Mouse (Mus musculus) kidney, embryonic 14.5 days (tissue): Measurements from ENCODE around the gene Chst15. TPM values are rescaled to one million over a fixed set of nuclear protein-coding genes. Genes with fewer than 3 reads are reported as not detected.

Experiments used
- ATAC-seq: fragments of 200-750 bp; cut with Nextera tagmentation; 2 replicates; pipeline ENCODE4 v1.8.0; 2017; ENCODE audit warnings: moderate number of reproducible peaks, mild to moderate bottlenecking, moderate TSS enrichment, moderate library complexity; ENCODE audit not compliant: low FRiP score, low TSS enrichment
- H3K27ac ChIP-seq: fragments of 300-500 bp; sonication (generic); 2 replicates; pipeline ENCODE4 v1.5.1; 2014; ENCODE audit warnings: low read depth, mild to moderate bottlenecking, low read length, moderate library complexity, mixed read lengths
- H3K27me3 ChIP-seq: fragments of 300-500 bp; sonication (generic); 2 replicates; pipeline ENCODE4 v1.6.1; 2014; ENCODE audit warnings: mild to moderate bottlenecking, low read length; ENCODE audit not compliant: control insufficient read depth, insufficient read depth
- H3K36me3 ChIP-seq: fragments of 300-500 bp; sonication (generic); 2 replicates; pipeline ENCODE4 v1.6.1; 2014; ENCODE audit warnings: low read length, mixed read lengths; ENCODE audit not compliant: control insufficient read depth, insufficient read depth
- H3K4me1 ChIP-seq: fragments of 300-500 bp; sonication (generic); 2 replicates; pipeline ENCODE4 v1.6.1; 2014; ENCODE audit warnings: low read length, mixed read lengths; ENCODE audit not compliant: control insufficient read depth, insufficient read depth
- H3K4me2 ChIP-seq: fragments of 300-500 bp; sonication (generic); replicated peaks from 2 replicates; pipeline ENCODE4 v1.6.1; 2014; ENCODE audit warnings: low read depth, mild to moderate bottlenecking, low read length
- H3K4me3 ChIP-seq: fragments of 300-500 bp; sonication (generic); 2 replicates; pipeline ENCODE4 v1.5.1; 2014; ENCODE audit warnings: mild to moderate bottlenecking, low read length
- H3K9ac ChIP-seq: fragments of 300-500 bp; sonication (generic); 2 replicates; pipeline ENCODE4 v1.6.1; 2014; ENCODE audit warnings: low read depth, mild to moderate bottlenecking, low read length, moderate library complexity
- H3K9me3 ChIP-seq: fragments of 300-500 bp; sonication (generic); 2 replicates; pipeline ENCODE4 v1.6.1; 2016; ENCODE audit warnings: low read length; ENCODE audit not compliant: control insufficient read depth
- WGBS: fragments of 180-500 bp; shearing (Covaris S2); extraction: QIAGEN DNeasy Blood & Tissue Kit; methylation state at CpG from one replicate; pipeline ENCODE4 v1.1.7; 2014; 5-methylcytosine and 5-hydroxymethylcytosine counted together
- polyA plus RNA-seq: library from polyadenylated mRNA; unstranded; fragments of >200 nt; fragmentation: Nextera tagmentation; extraction: Ambion mirVana; gene quantifications from 2 replicates; pipeline ENCODE4 v1.2.1, GENCODE M21; 2014

The Chst15 gene
- polyA plus RNA-seq, 1 experiment from 2014 or later = 18.8 TPM

GRCm38 (mm10) chr7:132282161-132282560 is 34.9 kb downstream of the Chst15 start:
- Histone ChIP-seq H3K4me1 (peaks cover 55% of the 10 kb centered on the region), H3K4me3 (no peak overlapping the region), H3K36me3 (no peaks in the 10 kb centered on the region), H3K27me3 (no peaks in the 10 kb centered on the region), H3K9ac (no peak overlapping the region), H3K4me2 (no peak overlapping the region), H3K9me3 (no peaks in the 10 kb centered on the region), H3K27ac (no peak overlapping the region)
- no peak for ATAC-seq
- 78% methylated on average over 3 of the region's 3 CpGs for WGBS

GRCm38 (mm10) chr7:132281753-132282152 is 35.3 kb downstream of the Chst15 start:
- ATAC-seq = no peak
- Histone ChIP-seq H3K36me3 (no peaks in the 10 kb centered on the region), H3K9me3 (no peaks in the 10 kb centered on the region), H3K4me3 (no peak overlapping the region), H3K27me3 (no peaks in the 10 kb centered on the region), H3K27ac (no peak overlapping the region), H3K4me1 (peaks cover 51% of the 10 kb centered on the region), H3K9ac (no peak overlapping the region), H3K4me2 (no peak overlapping the region)
- WGBS = 84% methylated on average over 4 of the region's 4 CpGs

- peaks cover 28% of the 10 kb centered on the region for H3K4me1 ChIP-seq
- H3K27ac ChIP-seq = no peak overlapping the region
Observed at GRCm38 (mm10) chr7:132278658-132279057, 38.4 kb downstream of the Chst15 start.

GRCm38 (mm10) chr7:132276287-132276686 is 40.7 kb downstream of the Chst15 start:
- no peak for ATAC-seq
- WGBS = 61% methylated on average over 5 of the region's 5 CpGs

More at GRCm38 (mm10) chr7:132278658-132279057, 38.4 kb downstream of the Chst15 start:
- H3K4me2 ChIP-seq = no peak overlapping the region
- no peak overlapping the region for H3K9ac ChIP-seq
- WGBS = 55% methylated on average over 3 of the region's 3 CpGs
- ATAC-seq = no peak
- H3K27me3 ChIP-seq = no peaks in the 10 kb centered on the region
- H3K36me3 ChIP-seq = no peaks in the 10 kb centered on the region
- no peak overlapping the region for H3K4me3 ChIP-seq
- no peaks in the 10 kb centered on the region for H3K9me3 ChIP-seq

GRCm38 (mm10) chr7:132273741-132274513 is 43.1 kb downstream of the Chst15 start:
- Histone ChIP-seq H3K36me3 (peaks cover 14% of the 10 kb centered on the region; the same call in 1 of the 2 replicates), H3K4me3 (no peak overlapping the region), H3K27me3 (no peaks in the 10 kb centered on the region), H3K4me1 (peaks cover 13% of the 10 kb centered on the region; the same call in 1 of the 2 replicates), H3K4me2 (no peak overlapping the region), H3K27ac (no peak overlapping the region), H3K9me3 (no peaks in the 10 kb centered on the region), H3K9ac (no peak overlapping the region)
- WGBS = 73% methylated on average over 2 of the region's 2 CpGs
- ATAC-seq = no peak

More at GRCm38 (mm10) chr7:132276287-132276686, 40.7 kb downstream of the Chst15 start:
- no peak overlapping the region for H3K27ac ChIP-seq
- H3K9me3 ChIP-seq = no peaks in the 10 kb centered on the region
- H3K4me1 ChIP-seq = peaks cover 13% of the 10 kb centered on the region; the same call in 1 of the 2 replicates
- H3K27me3 ChIP-seq = no peaks in the 10 kb centered on the region
- no peaks in the 10 kb centered on the region for H3K36me3 ChIP-seq
- no peak overlapping the region for H3K4me3 ChIP-seq
- H3K4me2 ChIP-seq = no peak overlapping the region
- no peak overlapping the region for H3K9ac ChIP-seq

- no peak overlapping the region for H3K9ac ChIP-seq
- WGBS = 96% methylated on average over 5 of the region's 5 CpGs
- no peak overlapping the region for H3K4me2 ChIP-seq
- no peak overlapping the region for H3K4me3 ChIP-seq
- ATAC-seq = no peak
- no peak overlapping the region for H3K27ac ChIP-seq
- peaks cover 19% of the 10 kb centered on the region; the same call in 1 of the 2 replicates for H3K36me3 ChIP-seq
- H3K4me1 ChIP-seq = peaks cover 6% of the 10 kb centered on the region; the same call in 1 of the 2 replicates
- H3K27me3 ChIP-seq = no peaks in the 10 kb centered on the region
- no peaks in the 10 kb centered on the region for H3K9me3 ChIP-seq
Observed at GRCm38 (mm10) chr7:132272984-132273383, 44.0 kb downstream of the Chst15 start.

GRCm38 (mm10) chr7:132270364-132270763 is 46.7 kb downstream of the Chst15 start:
- WGBS = 85% methylated on average over 8 of the region's 8 CpGs
- Histone ChIP-seq H3K4me3 (no peak overlapping the region), H3K9ac (no peak overlapping the region), H3K4me1 (no peaks in the 10 kb centered on the region), H3K36me3 (peaks cover 33% of the 10 kb centered on the region; the same call in 1 of the 2 replicates), H3K27ac (no peak overlapping the region), H3K27me3 (no peaks in the 10 kb centered on the region), H3K4me2 (no peak overlapping the region), H3K9me3 (no peaks in the 10 kb centered on the region)
- no peak for ATAC-seq

GRCm38 (mm10) chr7:132269661-132270060 is 47.4 kb downstream of the Chst15 start:
- no peak overlapping the region for H3K4me3 ChIP-seq
- H3K27ac ChIP-seq = no peak overlapping the region
- no peaks in the 10 kb centered on the region for H3K4me1 ChIP-seq
- no peak overlapping the region for H3K9ac ChIP-seq
- no peak for ATAC-seq
- WGBS = 91% methylated on average over 3 of the region's 3 CpGs
- H3K4me2 ChIP-seq = no peak overlapping the region
- H3K9me3 ChIP-seq = no peaks in the 10 kb centered on the region
- H3K27me3 ChIP-seq = no peaks in the 10 kb centered on the region
- peaks cover 33% of the 10 kb centered on the region; the same call in 1 of the 2 replicates for H3K36me3 ChIP-seq

- no peak overlapping the region for H3K4me2 ChIP-seq
- 71% methylated on average over 4 of the region's 4 CpGs for WGBS
- peaks cover 33% of the 10 kb centered on the region; the same call in 1 of the 2 replicates for H3K36me3 ChIP-seq
- no peak overlapping the region for H3K27ac ChIP-seq
- no peak overlapping the region for H3K9ac ChIP-seq
- H3K4me1 ChIP-seq = no peaks in the 10 kb centered on the region
- no peak for ATAC-seq
- no peaks in the 10 kb centered on the region for H3K9me3 ChIP-seq
- H3K4me3 ChIP-seq = no peak overlapping the region
- no peaks in the 10 kb centered on the region for H3K27me3 ChIP-seq
Observed at GRCm38 (mm10) chr7:132267721-132268498, 49.1 kb downstream of the Chst15 start.
